Mouse (Mus musculus) embryonic facial prominence, embryonic 11.5 days (tissue): ENCODE measurements around the gene Snrnp27. TPM values are rescaled to one million over a fixed set of nuclear protein-coding genes. Genes with fewer than 3 reads are reported as not detected.

Experiments used
- ATAC-seq: fragments of 200-750 bp; cut with Nextera tagmentation; replicated peaks from 2 replicates; pipeline ENCODE4 v1.8.0; 2017; ENCODE audit warnings: low read depth; ENCODE audit not compliant: insufficient number of reproducible peaks, low FRiP score, low TSS enrichment
- DNase-seq: peaks from one replicate; pipeline ENCODE4 v3.0.0-alpha.2; 2015; ENCODE audit warnings: low spot score
- H3K27ac ChIP-seq: fragments of 300-500 bp; sonication (generic); replicated peaks from 2 replicates; pipeline ENCODE4 v1.5.1; 2014; ENCODE audit warnings: mild to moderate bottlenecking, low read depth, low read length, control low read depth
- H3K27me3 ChIP-seq: fragments of 300-500 bp; sonication (generic); 2 replicates; pipeline ENCODE4 v1.6.1; 2014; ENCODE audit warnings: mild to moderate bottlenecking, low read length, moderate library complexity, mixed read lengths; ENCODE audit not compliant: control insufficient read depth, insufficient read depth
- H3K36me3 ChIP-seq: fragments of 300-500 bp; sonication (generic); replicated peaks from 2 replicates; pipeline ENCODE4 v1.6.1; 2014; ENCODE audit warnings: low read depth, mild to moderate bottlenecking, low read length, moderate library complexity, mixed read lengths; ENCODE audit not compliant: control insufficient read depth, insufficient read depth
- H3K4me1 ChIP-seq: fragments of 300-500 bp; sonication (generic); 2 replicates; pipeline ENCODE4 v1.6.1; 2014; ENCODE audit warnings: low read length, mixed read lengths; ENCODE audit not compliant: control insufficient read depth, insufficient read depth
- H3K4me2 ChIP-seq: fragments of 300-500 bp; sonication (generic); 2 replicates; pipeline ENCODE4 v1.6.1; 2014; ENCODE audit warnings: low read depth, mild to moderate bottlenecking, control low read depth, low read length, moderate library complexity
- H3K4me3 ChIP-seq: fragments of 300-500 bp; sonication (generic); 2 replicates; pipeline ENCODE4 v1.5.1; 2014; ENCODE audit warnings: low read depth, low read length, control low read depth
- H3K9ac ChIP-seq: fragments of 300-500 bp; sonication (generic); replicated peaks from 2 replicates; pipeline ENCODE4 v1.6.1; 2014; ENCODE audit warnings: mild to moderate bottlenecking, control low read depth, low read length
- H3K9me3 ChIP-seq: fragments of 300-500 bp; sonication (generic); replicated peaks from 2 replicates; pipeline ENCODE4 v1.6.1; 2016; ENCODE audit warnings: mild to moderate bottlenecking, low read length, inconsistent platforms, mixed read lengths; ENCODE audit not compliant: control insufficient read depth
- WGBS: fragments of 180-500 bp; shearing (Covaris S2); extraction: QIAGEN DNeasy Blood & Tissue Kit; methylation state at CpG from one replicate; pipeline ENCODE4 v1.1.7; 2014; 5-methylcytosine and 5-hydroxymethylcytosine counted together
- polyA plus RNA-seq: library from polyadenylated mRNA; unstranded; fragments of >200 nt; fragmentation: Nextera tagmentation; extraction: Ambion mirVana; gene quantifications from 2 replicates; pipeline ENCODE4 v1.2.1, GENCODE M21; 2014

The Snrnp27 gene
- polyA plus RNA-seq, 1 experiment from 2014 or later, result 148 TPM

DNA sequence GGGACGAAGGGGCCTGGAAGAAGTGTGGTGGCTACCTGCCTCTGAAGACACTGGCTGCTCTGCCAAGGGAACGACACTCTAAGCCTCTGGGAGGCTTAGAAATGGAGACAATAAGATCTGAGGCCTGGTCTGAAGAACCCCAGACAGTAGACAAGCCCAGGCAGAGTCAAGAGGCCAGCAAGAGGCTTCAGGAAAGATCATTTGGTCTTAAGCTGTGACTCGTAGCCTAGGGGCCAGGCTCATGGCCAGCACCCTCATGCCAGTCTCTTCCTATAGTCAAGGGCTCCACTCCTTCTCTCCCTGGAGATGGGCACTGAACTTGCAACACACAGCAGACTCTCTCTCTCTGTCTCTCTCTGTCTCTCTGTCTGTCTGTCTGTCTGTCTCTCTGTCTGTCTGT, 44.2 kb downstream of the Snrnp27 start:
- Histone ChIP-seq H3K36me3 (no peaks in the 10 kb centered on the region), H3K4me2 (no peak overlapping the region), H3K4me3 (no peak overlapping the region), H3K9ac (no peak overlapping the region), H3K9me3 (no peaks in the 10 kb centered on the region), H3K4me1 (no peaks in the 10 kb centered on the region), H3K27me3 (no peaks in the 10 kb centered on the region), H3K27ac (no peak overlapping the region)
- WGBS, result 77% methylated on average over 3 of the region's 3 CpGs
- no peak for ATAC-seq
- no peak for DNase-seq

DNA sequence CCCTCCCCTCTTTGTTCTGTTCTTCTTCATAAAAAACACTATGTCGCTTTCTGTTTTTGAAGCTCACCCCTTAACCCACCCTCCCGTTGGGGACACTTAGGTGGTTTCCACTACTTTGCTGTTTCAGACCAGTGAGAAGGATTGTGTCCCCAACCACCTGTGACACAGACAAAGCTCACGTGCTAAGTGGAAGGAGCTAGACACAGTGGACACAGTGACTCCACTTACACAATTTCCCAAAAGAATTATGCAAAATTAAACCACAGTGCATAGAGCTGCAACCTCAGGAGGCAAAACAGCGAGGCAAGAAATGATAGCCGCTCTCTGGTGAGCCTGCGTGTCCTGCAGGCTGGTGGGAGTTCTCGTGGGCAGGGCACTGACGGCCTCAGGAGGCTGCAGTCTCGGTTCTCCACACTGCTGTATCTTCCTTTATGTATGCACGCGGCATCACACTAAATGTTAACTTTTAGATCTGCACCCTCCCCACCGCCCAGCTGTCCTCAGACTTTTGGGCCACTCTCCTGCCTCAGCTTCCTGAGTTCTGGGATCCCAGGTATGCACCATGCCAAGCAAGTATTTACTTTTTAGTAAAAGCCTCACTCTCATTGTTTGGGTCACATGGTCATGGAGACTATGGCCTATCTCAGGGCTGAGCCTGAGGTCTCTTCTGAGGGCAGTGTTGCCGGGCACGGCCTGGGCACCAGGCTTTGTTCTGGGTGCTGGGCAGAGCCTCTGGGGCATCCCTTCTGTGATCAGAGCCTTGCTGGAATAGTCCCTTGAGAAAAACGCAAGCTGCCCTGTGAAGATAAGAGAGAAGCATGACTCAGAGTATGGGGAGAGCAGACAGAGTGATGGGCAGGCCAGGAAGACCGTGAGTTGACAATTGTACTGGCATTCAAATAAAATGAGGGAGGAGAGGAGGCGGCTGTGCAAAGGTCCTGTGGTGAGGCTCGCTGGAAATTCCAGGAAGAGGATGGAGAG, 44.9 kb downstream of the Snrnp27 start:
- no peak for ATAC-seq
- Histone ChIP-seq H3K9me3 (no peaks in the 10 kb centered on the region), H3K36me3 (no peaks in the 10 kb centered on the region), H3K9ac (no peak overlapping the region), H3K4me3 (no peak overlapping the region), H3K27ac (no peak overlapping the region; the same call in 1 of the 2 replicates), H3K4me2 (no peak overlapping the region), H3K4me1 (no peaks in the 10 kb centered on the region), H3K27me3 (no peaks in the 10 kb centered on the region)
- DNase-seq, result no peak
- WGBS, result 79% methylated on average over 18 of the region's 18 CpGs

DNA sequence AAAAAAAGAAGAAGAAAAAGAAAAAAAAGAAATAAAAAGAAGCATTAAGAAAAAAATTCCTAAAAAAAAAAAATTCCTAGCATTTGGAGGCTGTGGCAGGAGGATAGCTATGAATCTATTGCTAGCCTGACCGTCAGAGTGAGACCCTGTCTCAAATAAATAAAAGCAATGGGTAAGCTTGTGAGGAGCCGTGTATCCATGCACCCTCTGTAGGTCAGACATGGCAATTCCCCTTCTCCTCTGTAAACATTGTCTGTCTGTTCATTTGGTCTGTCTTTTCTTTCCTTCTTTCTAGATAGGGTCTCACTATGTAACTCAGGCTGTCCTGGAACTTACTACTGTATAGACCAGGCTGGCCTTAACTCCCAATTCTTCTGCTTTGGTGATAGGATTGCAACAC, 45.9 kb downstream of the Snrnp27 start:
- WGBS, result 25% methylated on average over 2 of the region's 2 CpGs
- H3K9ac ChIP-seq, result no peak overlapping the region
- ATAC-seq, result 0 out of 2 replicates have a peak, but pooled peaks have one; percentile 48
- H3K9me3 ChIP-seq, result no peaks in the 10 kb centered on the region
- H3K4me2 ChIP-seq, result no peak overlapping the region
- no peaks in the 10 kb centered on the region for H3K4me1 ChIP-seq
- H3K4me3 ChIP-seq, result no peak overlapping the region
- DNase-seq, result peak; percentile 28
- no peaks in the 10 kb centered on the region for H3K27me3 ChIP-seq
- no peaks in the 10 kb centered on the region for H3K36me3 ChIP-seq
- no peak overlapping the region for H3K27ac ChIP-seq

DNA sequence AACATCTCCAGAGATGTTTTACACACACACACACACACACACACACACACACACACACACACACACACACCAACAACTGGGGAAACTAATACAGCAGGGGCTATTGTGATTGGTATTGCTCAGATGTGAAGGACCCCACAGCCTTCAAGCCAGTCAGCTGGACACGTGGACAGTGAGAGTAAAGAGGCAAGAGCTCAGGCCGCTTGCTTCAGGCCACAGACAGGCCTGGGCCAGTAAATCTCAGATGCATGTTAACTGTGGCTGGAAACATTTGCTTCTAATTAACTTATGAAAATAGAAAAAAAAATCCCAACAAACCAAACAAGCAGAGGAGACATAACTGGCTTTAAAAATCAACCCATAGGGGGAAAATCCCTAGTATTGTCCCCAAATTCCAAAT, 46.5 kb downstream of the Snrnp27 start:
- H3K27me3 ChIP-seq, result no peaks in the 10 kb centered on the region
- H3K27ac ChIP-seq, result no peak overlapping the region
- no peak overlapping the region for H3K4me3 ChIP-seq
- H3K9me3 ChIP-seq, result no peaks in the 10 kb centered on the region
- H3K4me1 ChIP-seq, result no peaks in the 10 kb centered on the region
- H3K4me2 ChIP-seq, result no peak overlapping the region
- no peak overlapping the region for H3K9ac ChIP-seq
- ATAC-seq (no peak), DNase-seq (peak; percentile 26)
- H3K36me3 ChIP-seq, result no peaks in the 10 kb centered on the region
- WGBS, result 28% methylated on average over 2 of the region's 2 CpGs

DNA sequence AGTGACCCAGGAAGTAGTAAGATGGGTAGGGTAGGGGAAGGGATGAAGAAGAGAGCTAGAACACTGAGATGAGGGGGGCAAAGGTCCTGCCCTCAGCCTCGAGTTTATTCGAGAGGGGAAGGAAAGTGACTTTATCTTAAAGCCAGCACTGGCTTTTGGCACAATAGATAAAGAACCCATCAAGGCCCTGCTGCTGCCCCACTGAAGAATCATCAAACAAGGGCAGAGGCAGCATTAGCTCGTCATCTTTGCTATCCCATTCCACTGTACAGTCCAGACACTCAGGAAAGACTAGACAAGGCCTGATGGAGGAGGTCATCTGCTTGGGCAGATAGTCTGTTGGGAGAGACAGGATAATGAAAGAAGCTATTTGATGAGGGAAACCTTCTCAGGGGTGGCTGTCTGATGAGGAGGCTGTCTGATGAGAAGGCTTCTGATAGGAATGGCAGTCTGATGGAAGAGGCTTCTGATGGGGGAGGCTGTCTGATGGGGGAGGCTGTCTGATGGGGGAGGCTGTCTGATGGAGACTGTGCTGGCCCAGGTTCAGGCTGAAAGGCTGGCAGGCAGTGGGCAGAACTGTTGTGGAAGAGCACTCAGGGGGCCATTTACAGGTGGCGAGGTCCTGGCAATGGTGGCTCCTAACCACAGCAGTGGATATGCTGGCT, 47.0 kb downstream of the Snrnp27 start:
- H3K27me3 ChIP-seq, result no peaks in the 10 kb centered on the region
- no peaks in the 10 kb centered on the region for H3K36me3 ChIP-seq
- no peaks in the 10 kb centered on the region for H3K9me3 ChIP-seq
- no peak for DNase-seq
- H3K4me2 ChIP-seq, result no peak overlapping the region
- no peak overlapping the region for H3K9ac ChIP-seq
- H3K27ac ChIP-seq, result no peak overlapping the region
- WGBS, result 57% methylated on average over 4 of the region's 4 CpGs
- no peak for ATAC-seq
- H3K4me3 ChIP-seq, result no peak overlapping the region
- no peaks in the 10 kb centered on the region for H3K4me1 ChIP-seq

DNA sequence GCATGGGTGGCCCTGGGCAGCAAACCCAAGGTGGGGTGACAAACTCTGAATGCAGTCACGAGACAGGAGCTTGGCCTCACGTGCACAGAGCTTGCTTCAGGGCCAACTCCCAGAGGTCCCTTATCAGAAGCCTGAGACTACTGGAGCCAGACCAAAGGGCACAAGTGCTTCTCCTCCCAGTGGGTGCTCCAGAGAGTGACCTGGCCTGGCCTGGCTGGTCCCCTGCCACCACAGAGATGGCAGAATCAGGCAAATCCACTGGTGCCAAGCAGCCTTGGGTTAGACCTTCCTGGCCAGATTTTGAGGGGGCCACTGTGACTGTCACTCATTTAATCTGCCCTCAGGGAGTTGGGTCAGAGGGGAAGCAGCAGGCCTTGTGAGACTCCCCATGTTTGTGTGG, 47.8 kb downstream of the Snrnp27 start:
- 72% methylated on average over 2 of the region's 2 CpGs for WGBS

DNA sequence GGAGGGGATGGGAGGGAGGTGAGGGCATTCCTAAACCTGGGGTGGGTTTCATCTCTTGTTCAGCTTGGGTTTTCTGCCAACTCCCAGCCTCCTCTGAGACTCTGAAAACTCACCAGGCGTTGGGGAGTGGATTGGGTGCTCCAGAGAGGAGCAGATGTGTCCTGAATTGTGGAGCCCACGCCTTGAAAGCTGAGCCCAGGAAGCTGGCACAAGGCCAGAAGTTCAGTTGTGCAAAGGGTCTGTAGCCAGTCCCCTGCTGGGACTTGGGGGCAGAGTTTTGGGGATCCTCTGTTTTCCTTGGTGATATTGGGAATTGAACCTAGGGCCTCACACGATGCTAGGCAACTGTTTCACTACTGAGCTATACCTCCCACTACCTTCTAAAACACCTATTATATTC, 54.2 kb downstream of the Snrnp27 start:
- Histone ChIP-seq H3K4me3 (no peak overlapping the region), H3K27me3 (no peaks in the 10 kb centered on the region), H3K4me1 (no peaks in the 10 kb centered on the region), H3K27ac (no peak overlapping the region), H3K9me3 (no peaks in the 10 kb centered on the region), H3K36me3 (no peaks in the 10 kb centered on the region), H3K9ac (no peak overlapping the region), H3K4me2 (no peak overlapping the region)
- WGBS, result 85% methylated on average over 3 of the region's 3 CpGs
- DNase-seq (no peak), ATAC-seq (no peak)

More for the DNA sequence above, 47.8 kb downstream of the Snrnp27 start:
- H3K4me1 ChIP-seq, result no peaks in the 10 kb centered on the region
- no peak overlapping the region for H3K27ac ChIP-seq
- no peak for DNase-seq
- no peaks in the 10 kb centered on the region for H3K9me3 ChIP-seq
- no peak for ATAC-seq
- H3K36me3 ChIP-seq, result no peaks in the 10 kb centered on the region
- H3K4me3 ChIP-seq, result no peak overlapping the region
- no peaks in the 10 kb centered on the region for H3K27me3 ChIP-seq
- H3K4me2 ChIP-seq, result no peak overlapping the region
- no peak overlapping the region for H3K9ac ChIP-seq

DNA sequence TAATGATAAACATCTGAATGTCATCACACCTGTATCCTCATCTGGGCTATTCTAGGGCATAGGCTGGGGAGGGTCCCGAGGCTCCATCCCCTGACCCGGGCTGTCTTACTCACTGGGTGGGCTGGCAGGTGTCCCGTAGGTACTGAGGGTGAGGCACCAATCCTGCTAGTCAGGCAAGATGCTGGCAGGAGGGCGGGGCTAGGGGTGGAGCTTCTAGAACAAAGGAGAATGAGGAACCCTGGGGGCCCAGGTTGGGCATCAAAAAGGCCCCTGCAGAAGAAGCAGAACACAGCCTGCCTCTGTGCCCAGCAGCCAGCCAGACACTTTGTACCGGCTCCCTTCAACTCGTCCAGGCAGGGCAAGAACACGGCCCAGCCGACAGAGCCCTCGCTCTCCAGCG, 56.4 kb downstream of the Snrnp27 start, which contains the start of gene Asprv1:
Gene Asprv1, plus strand, starts transcription at position 219 of the 400 bp plus-strand sequence.
- Histone ChIP-seq H3K9ac (no peak within 1 kb of the TSS), H3K4me1 (no peaks in the 10 kb centered on the region), H3K27ac (no peak within 1 kb of the TSS), H3K36me3 (no peaks in the 10 kb centered on the region), H3K4me2 (no peak within 1 kb of the TSS), H3K9me3 (no peaks in the 10 kb centered on the region), H3K4me3 (no peak within 1 kb of the TSS), H3K27me3 (no peaks in the 10 kb centered on the region)
- DNase-seq (no peak), ATAC-seq (no peak)
- 43% methylated on average over 10 of the region's 10 CpGs for WGBS
